Mouse (Mus musculus): ENCODE results near the gene Gm45808.
A peak's percentile ranks its signal among the peaks of the same experiment; 100 is the strongest.

Gene Gm45808

GRCm38 (mm10) chr7:45447325-45447990 is 39.2 kb downstream of the Gm45808 start:
- no peak for DNase-seq

DNA sequence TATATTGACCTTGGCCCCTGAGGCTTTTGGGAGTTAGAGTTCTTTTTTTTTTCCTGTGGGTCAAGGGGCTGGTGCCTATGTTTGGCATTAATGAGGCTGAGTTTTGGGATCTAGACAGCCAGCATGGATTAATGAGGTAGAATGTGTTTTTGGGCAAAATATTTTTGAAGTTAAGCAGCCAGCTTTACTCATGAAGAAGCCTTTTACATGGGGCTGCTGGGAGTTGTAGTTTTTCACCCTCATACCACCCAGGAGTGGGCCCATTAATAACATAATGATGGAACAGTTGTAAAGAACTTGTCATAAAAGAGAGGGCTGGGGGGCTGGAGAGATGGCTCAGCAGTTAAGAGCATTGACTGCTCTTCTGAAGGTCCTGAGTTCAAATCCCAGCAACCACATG is 40.0 kb downstream of the Gm45808 start:
- no peak for DNase-seq

GRCm38 (mm10) chr7:45443526-45444420 is 42.8 kb downstream of the Gm45808 start:
- no peak for DNase-seq

DNA sequence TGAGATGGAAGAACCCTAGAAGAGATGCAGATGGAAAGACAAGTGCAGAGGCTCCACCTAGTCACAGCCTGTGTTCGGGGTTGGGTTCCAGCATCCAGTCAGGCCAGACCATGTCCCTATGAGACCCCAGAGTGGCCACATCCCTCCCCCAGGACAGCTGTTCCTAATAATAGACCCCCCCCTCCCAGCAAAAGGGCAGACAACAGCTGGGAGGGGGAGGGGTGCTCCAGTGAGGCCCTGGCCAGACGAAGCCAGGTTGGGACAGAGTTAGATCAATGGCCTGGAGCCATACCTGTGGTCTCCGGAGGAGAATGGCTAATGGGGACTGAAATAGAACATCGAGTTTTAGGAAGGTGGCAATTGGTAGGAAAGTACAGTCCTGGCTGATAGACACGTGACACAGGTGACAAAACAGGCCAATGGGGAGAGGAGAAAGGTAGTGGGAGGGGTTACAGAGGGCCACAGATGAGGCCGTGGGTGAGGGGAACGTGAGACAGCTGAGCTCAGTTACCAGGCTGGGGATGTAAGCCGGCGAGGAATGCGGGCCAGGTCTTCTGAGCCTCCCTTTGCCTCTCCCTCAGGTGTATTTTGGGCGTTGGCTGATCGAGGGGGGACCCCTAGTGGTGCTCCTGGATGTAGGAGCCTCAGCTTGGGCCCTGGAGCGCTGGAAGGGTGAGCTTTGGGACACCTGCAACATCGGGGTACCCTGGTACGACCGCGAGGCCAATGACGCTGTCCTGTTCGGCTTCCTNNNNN is 48.9 kb downstream of the Gm45808 start, which contains the start of gene Ruvbl2:
Ruvbl2 (minus strand) TSS at position 576 of the 756 bp plus-strand sequence.
- DNase-seq = no peak

- DNase-seq = no peak
These were observed 49.6 kb downstream of the Gm45808 start for GRCm38 (mm10) chr7:45437046-45437445.

GRCm38 (mm10) chr7:45436444-45436843 is 50.2 kb downstream of the Gm45808 start:
- DNase-seq = no peak

DNA sequence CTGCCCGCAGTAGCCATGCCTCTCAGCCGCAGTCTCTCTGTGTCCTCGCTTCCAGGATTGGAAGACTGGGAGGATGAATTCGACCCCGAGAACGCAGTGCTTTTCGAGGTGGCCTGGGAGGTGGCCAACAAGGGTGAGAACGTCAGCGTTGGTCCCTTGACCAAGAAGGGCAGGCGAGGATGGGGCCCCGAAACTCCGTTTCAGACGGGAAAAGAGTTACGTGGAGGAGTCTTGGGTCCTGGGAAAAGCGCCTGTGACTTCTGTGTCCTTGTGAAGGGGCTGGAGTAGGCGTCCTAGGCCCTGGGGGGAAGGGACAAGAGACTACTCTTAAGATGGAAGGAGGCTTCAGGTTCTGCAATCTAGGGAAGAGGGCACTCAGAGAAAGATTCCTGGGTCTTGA is 51.6 kb downstream of the Gm45808 start:
- DNase-seq = no peak

- peak; percentile 100 for DNase-seq
These were observed 52.2 kb downstream of the Gm45808 start, which contains the start of gene Gys1 for GRCm38 (mm10) chr7:45434203-45435015. Gene Gys1 (plus strand): TSS chr7:45434844.

DNA sequence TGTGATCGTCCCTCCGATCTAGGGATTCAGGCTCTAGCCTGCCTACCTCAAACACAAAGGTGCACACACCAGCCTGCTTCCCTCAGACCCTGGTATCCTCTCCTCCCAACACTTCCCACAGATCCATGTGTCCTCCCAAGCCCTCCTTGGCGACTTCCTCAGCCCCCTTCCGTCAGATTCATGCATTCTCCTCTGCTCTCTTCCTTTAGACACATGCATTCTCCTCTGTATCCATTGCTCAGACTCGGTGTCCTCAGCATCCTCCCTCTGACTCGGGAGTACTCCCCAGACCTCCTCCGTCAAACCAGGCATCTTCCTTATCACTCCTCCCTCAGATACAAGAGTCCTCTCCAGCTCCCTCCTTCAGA is 52.8 kb downstream of the Gm45808 start:
- DNase-seq = no peak

DNA sequence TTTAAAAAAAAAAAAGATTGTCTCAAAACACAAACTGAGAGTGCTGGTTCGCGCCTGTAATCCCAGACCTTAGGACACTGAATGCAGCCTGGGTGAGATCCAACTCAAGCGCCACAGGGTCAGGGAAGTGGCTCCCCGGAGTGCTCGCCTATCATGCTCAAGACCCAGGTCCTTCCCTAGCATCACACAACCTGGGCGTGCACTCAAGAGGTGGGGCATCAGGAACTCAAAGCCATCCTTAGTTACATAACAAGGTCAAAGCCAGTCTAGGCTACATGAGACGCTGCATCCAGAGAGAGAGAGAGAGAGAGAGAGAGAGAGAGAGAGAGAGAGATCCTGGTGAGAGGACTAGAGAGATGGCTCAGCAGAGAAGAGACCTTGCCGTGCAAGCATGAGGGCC is 60.1 kb downstream of the Gm45808 start:
- DNase-seq = no peak

DNA sequence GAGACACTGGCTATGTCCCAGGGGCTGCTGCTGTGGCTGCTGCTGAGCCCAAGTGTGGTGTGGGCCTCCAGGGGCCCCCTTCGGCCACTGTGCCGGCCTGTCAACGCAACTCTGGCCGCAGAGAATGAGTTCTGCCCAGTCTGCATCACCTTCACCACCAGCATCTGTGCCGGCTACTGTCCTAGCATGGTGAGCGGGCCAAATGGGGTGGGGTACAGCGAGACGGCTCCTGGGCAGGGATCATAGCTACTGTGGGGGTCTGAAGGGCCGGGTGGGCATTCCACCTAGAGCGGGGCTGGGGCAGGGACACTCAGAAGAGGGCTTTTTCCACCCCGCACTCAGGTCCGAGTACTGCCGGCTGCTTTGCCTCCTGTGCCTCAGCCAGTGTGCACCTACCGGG is 65.4 kb downstream of the Gm45808 start:
- DNase-seq = no peak

DNA sequence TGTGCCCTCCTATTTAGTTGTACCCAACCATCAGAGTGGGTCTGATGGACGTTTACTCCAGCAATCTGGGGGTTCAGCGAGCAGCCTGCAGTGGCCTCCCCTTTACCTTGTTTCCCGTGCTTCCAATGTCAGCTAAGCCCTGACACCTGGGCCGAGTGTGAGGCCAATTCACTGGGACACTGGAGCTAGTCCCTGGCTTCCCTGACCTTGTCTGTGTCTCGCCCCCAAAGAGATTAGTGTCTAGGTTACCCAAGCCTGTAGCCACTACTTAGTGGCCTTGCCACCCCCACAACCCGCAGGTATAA is 66.0 kb downstream of the Gm45808 start, which contains the start of gene Lhb:
Lhb (plus strand) TSS at position 206 of the 305 bp plus-strand sequence.
- no peak for DNase-seq

- no peak for DNase-seq
These were observed 66.6 kb downstream of the Gm45808 start for GRCm38 (mm10) chr7:45419859-45420614.

GRCm38 (mm10) chr7:45417962-45418492 is 68.6 kb downstream of the Gm45808 start:
- DNase-seq = no peak

Measured in right cerebral cortex, postnatal 25 days (tissue).